Mouse (Mus musculus) midbrain, postnatal 0 days (tissue): ENCODE data around the gene Zdhhc17. TPM values are rescaled to one million over a fixed set of nuclear protein-coding genes. Genes with fewer than 3 reads are reported as not detected.
A peak's percentile ranks its signal among the peaks of the same experiment; 100 is the strongest.

Experiments used
- ATAC-seq: fragments of 200-750 bp; cut with Nextera tagmentation; 2 replicates; pipeline ENCODE4 v1.8.0; 2017; ENCODE audit warnings: moderate number of reproducible peaks, mild to moderate bottlenecking, moderate TSS enrichment, moderate library complexity; ENCODE audit not compliant: low FRiP score
- DNase-seq: peaks from one replicate; pipeline ENCODE4 v3.0.0-alpha.2; 2015; ENCODE audit warnings: low spot score
- H3K27ac ChIP-seq: fragments of 300-500 bp; sonication (generic); 2 replicates; pipeline ENCODE4 v1.5.1; 2014; ENCODE audit warnings: low read depth, mild to moderate bottlenecking, low read length, mixed read lengths
- H3K27me3 ChIP-seq: fragments of 300-500 bp; sonication (generic); 2 replicates; pipeline ENCODE4 v1.6.1; 2014; ENCODE audit warnings: low read length, control low read depth, mixed read lengths; ENCODE audit not compliant: insufficient read depth
- H3K36me3 ChIP-seq: fragments of 300-500 bp; sonication (generic); 2 replicates; pipeline ENCODE4 v1.6.1; 2014; ENCODE audit warnings: low read length, control low read depth, mixed read lengths; ENCODE audit not compliant: insufficient read depth
- H3K4me1 ChIP-seq: fragments of 300-500 bp; sonication (generic); 2 replicates; pipeline ENCODE4 v1.6.1; 2014; ENCODE audit warnings: mild to moderate bottlenecking, control low read depth, antibody characterized with exemption, low read length, mixed read lengths; ENCODE audit not compliant: insufficient read depth
- H3K4me2 ChIP-seq: fragments of 300-500 bp; sonication (generic); 2 replicates; pipeline ENCODE4 v1.6.1; 2014; ENCODE audit warnings: low read depth, mild to moderate bottlenecking, low read length, mixed read lengths; ENCODE audit not compliant: poor library complexity, severe bottlenecking
- H3K4me3 ChIP-seq: fragments of 300-500 bp; sonication (generic); 2 replicates; pipeline ENCODE4 v1.5.1; 2014; ENCODE audit warnings: low read depth, mild to moderate bottlenecking, low read length, moderate library complexity
- H3K9ac ChIP-seq: fragments of 300-500 bp; sonication (generic); replicated peaks from 2 replicates; pipeline ENCODE4 v1.6.1; 2014; ENCODE audit warnings: mild to moderate bottlenecking, low read length, moderate library complexity, mixed read lengths; ENCODE audit not compliant: poor library complexity, severe bottlenecking
- H3K9me3 ChIP-seq: fragments of 300-500 bp; sonication (generic); 2 replicates; pipeline ENCODE4 v1.6.1; 2016; ENCODE audit warnings: low read length, control low read depth
- CTCF ChIP-seq: IDR thresholded peaks from 2 replicates; pipeline ENCODE4 v1.5.1; 2016; ENCODE audit warnings: antibody characterized with exemption, mild to moderate bottlenecking
- WGBS: fragments of 180-500 bp; shearing (Covaris S2); extraction: QIAGEN DNeasy Blood & Tissue Kit; methylation state at CpG from one replicate; pipeline ENCODE4 v1.1.7; 2014; 5-methylcytosine and 5-hydroxymethylcytosine counted together
- polyA plus RNA-seq: library from polyadenylated mRNA; unstranded; fragments of >200 nt; fragmentation: Nextera tagmentation; extraction: Ambion mirVana; gene quantifications from 2 replicates; pipeline ENCODE4 v1.2.1, GENCODE M21; 2015
- total RNA-seq: library from RNA; depleted of rRNA; stranded (reverse); fragments of >200 nt; gene quantifications from 2 replicates; pipeline ENCODE4 v1.2.3, GENCODE M21; 2014

The Zdhhc17 gene
- total and polyA plus RNA-seq, 2 experiments from 2014 or later, result 44.8 to 60.9 TPM

DNA sequence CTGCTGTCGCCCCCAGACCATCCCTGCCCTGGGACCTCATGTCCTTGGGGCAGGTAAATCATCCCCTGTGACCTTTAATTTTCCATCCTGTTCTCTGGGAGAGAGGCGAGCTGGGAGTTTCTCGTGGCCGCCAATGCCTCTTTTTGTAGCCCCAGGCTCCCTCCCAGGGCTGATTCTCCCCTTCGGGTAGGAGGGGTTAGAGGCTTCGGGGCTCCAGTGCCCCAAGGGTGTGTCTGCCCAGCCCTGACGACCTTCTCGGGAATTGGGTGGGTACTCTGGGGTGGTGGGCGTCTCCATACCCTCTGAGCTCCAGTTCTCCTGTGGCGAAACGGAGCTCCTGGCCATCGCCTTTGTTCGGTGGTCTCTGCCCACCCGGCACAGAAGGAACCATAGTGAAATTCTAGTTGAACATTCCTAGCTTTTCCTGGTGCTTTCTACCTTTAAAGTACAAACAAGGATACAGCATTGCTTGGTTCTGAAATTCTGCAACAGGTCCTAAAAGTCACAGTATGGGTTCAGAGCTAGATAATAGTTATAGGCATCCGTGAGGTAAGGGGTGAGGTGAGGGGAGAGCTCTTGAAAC lies 89.5 kb downstream of the Zdhhc17 start:
- H3K9me3 ChIP-seq, result no peaks in the 10 kb centered on the region
- DNase-seq (peak; percentile 10), ATAC-seq (no peak; the same call in 1 of the 2 replicates)
- H3K27me3 ChIP-seq, result no peaks in the 10 kb centered on the region
- no peaks in the 10 kb centered on the region for H3K36me3 ChIP-seq
- under 1% methylated on average over 15 of the region's 15 CpGs for WGBS
- H3K4me3 ChIP-seq, result peak overlapping the region; percentile 65
- TF ChIP-seq CTCF, result no peak
- peak overlapping the region; percentile 92 for H3K4me2 ChIP-seq
- H3K27ac ChIP-seq, result peak overlapping the region; percentile 79; the same call in 1 of the 2 replicates
- peak overlapping the region; percentile 71 for H3K9ac ChIP-seq
- no peaks in the 10 kb centered on the region for H3K4me1 ChIP-seq

GRCm38 (mm10) chr10:110919531-110920343 lies 90.2 kb downstream of the Zdhhc17 start, which contains the start of gene Csrp2:
Csrp2 (plus strand) TSS chr10:110919789.
- Histone ChIP-seq H3K27ac (peak within 1 kb of the TSS; percentile 79), H3K4me1 (no peaks in the 10 kb centered on the region), H3K4me3 (peak within 1 kb of the TSS; percentile 65), H3K9ac (peak within 1 kb of the TSS; percentile 71), H3K9me3 (no peaks in the 10 kb centered on the region), H3K27me3 (no peaks in the 10 kb centered on the region), H3K4me2 (peak within 1 kb of the TSS; percentile 92), H3K36me3 (no peaks in the 10 kb centered on the region)
- under 1% methylated on average over 67 of the region's 67 CpGs for WGBS
- DNase-seq (peak; percentile 89), ATAC-seq (peak; percentile 86)
- TF ChIP-seq CTCF, result no peak

GRCm38 (mm10) chr10:110918414-110919391 lies 91.2 kb downstream of the Zdhhc17 start:
- no peak for TF ChIP-seq CTCF
- Histone ChIP-seq H3K9me3 (no peaks in the 10 kb centered on the region), H3K27me3 (no peaks in the 10 kb centered on the region), H3K27ac (peak overlapping the region; percentile 79; the same call in 1 of the 2 replicates), H3K4me3 (peak overlapping the region; percentile 65), H3K4me2 (peak overlapping the region; percentile 92), H3K36me3 (no peaks in the 10 kb centered on the region), H3K4me1 (no peaks in the 10 kb centered on the region), H3K9ac (peak overlapping the region; percentile 71; the same call in 1 of the 2 replicates)
- 21% methylated on average over 26 of the region's 26 CpGs for WGBS
- ATAC-seq, result no peak
- peak; percentile 32 for DNase-seq

- TF ChIP-seq CTCF, result no peak
- DNase-seq, result no peak
- 97% methylated on average over 6 of the region's 6 CpGs for WGBS
- H3K4me3 ChIP-seq, result no peak overlapping the region
- ATAC-seq, result no peak
- H3K9me3 ChIP-seq, result no peaks in the 10 kb centered on the region
- H3K4me2 ChIP-seq, result no peak overlapping the region
- no peaks in the 10 kb centered on the region for H3K27me3 ChIP-seq
- H3K9ac ChIP-seq, result no peak overlapping the region
- no peaks in the 10 kb centered on the region for H3K4me1 ChIP-seq
- no peaks in the 10 kb centered on the region for H3K36me3 ChIP-seq
- H3K27ac ChIP-seq, result no peak overlapping the region
These were observed 92.4 kb downstream of the Zdhhc17 start for GRCm38 (mm10) chr10:110917521-110917920.

- no peaks in the 10 kb centered on the region for H3K9me3 ChIP-seq
- no peak overlapping the region for H3K9ac ChIP-seq
- ATAC-seq (no peak), DNase-seq (no peak)
- 86% methylated on average over 11 of the region's 11 CpGs for WGBS
- no peaks in the 10 kb centered on the region for H3K27me3 ChIP-seq
- no peak for TF ChIP-seq CTCF
- H3K27ac ChIP-seq, result no peak overlapping the region
- H3K4me2 ChIP-seq, result no peak overlapping the region
- H3K4me1 ChIP-seq, result no peaks in the 10 kb centered on the region
- no peaks in the 10 kb centered on the region for H3K36me3 ChIP-seq
- H3K4me3 ChIP-seq, result no peak overlapping the region
These were observed 93.1 kb downstream of the Zdhhc17 start for GRCm38 (mm10) chr10:110916666-110917344.
